Mouse (Mus musculus): Measurements from ENCODE around the gene Hoxc11. TPM values are rescaled to one million over a fixed set of nuclear protein-coding genes. Genes with fewer than 3 reads are reported as not detected.

Hoxc11 gene
- total RNA-seq, 2 experiments from 2014 or later = not detected

DNA sequence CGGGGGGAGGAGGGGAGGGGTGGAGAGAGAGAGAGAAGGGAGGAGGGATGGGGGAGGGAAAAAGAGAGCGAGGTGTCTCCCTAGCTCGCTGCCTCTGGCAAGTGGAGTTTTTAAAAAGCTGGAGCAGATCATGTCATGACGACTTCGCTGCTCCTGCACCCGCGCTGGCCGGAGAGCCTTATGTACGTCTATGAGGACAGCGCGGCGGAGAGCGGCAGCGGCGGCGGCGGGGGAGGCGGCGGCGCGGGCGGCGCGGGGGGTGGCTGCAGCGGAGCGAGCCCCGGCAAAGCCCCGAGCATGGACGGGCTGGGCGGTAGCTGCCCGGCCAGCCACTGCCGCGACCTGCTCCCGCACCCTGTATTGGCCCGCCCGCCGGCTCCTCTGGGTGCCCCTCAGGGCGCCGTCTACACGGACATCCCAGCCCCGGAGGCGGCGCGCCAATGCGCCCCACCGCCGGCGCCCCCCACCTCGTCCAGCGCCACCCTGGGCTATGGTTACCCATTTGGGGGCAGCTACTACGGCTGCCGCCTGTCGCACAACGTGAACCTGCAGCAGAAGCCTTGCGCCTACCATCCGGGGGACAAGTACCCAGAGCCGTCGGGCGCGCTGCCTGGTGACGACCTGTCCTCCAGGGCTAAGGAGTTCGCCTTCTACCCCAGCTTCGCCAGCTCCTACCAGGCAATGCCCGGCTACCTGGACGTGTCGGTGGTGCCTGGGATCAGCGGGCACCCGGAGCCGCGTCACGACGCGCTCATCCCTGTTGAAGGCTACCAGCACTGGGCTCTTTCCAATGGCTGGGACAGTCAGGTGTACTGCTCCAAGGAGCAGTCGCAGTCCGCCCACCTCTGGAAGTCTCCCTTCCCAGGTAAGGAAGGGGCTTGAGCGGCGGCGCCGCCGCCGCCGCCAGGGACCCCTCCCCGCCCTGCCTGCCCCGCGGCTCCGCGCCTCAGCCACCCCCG, 32.9 kb upstream of the Hoxc11 start, which contains the start of gene Hoxc13:
Hoxc13 (plus strand) TSS at position 51 of the 959 bp plus-strand sequence.
- intact Hi-C loops (cut with DNase I) = no loop called here
- no peak for DNase-seq (ENCODE audit: extremely low spot score in 1 of 2, low spot score in 2 of 2)
- no peak within 1 kb of the TSS for H3K4me3 ChIP-seq
- no peak for TF ChIP-seq CTCF (IDR thresholded peaks at IDR 0.05)
- no peak within 1 kb of the TSS for H3K27ac ChIP-seq

DNA sequence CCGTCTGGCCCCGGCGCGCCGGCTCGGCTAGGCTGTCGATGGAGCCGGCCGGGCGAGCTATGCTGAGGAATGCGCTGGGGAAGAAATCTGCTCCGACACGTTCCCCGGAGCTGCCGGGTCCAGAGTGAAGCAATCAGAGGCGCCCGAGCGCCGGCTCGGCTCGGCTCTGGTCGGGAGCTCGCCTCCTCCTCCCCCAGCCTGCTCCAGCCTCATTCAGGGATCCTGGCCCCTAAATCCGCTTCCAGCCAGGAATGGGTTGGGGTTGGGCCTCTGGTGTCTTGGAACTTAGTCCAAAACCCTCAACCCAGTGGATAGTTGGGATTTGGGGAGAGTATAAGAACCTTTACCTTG, 32.2 kb upstream of the Hoxc11 start:
- intact Hi-C loops (cut with DNase I) = no loop called here
- Histone ChIP-seq H3K27ac (no peak overlapping the region), H3K4me3 (no peak overlapping the region)
- no peak for DNase-seq (ENCODE audit: extremely low spot score in 1 of 2, low spot score in 2 of 2)
- TF ChIP-seq CTCF (IDR thresholded peaks at IDR 0.05) = no peak

DNA sequence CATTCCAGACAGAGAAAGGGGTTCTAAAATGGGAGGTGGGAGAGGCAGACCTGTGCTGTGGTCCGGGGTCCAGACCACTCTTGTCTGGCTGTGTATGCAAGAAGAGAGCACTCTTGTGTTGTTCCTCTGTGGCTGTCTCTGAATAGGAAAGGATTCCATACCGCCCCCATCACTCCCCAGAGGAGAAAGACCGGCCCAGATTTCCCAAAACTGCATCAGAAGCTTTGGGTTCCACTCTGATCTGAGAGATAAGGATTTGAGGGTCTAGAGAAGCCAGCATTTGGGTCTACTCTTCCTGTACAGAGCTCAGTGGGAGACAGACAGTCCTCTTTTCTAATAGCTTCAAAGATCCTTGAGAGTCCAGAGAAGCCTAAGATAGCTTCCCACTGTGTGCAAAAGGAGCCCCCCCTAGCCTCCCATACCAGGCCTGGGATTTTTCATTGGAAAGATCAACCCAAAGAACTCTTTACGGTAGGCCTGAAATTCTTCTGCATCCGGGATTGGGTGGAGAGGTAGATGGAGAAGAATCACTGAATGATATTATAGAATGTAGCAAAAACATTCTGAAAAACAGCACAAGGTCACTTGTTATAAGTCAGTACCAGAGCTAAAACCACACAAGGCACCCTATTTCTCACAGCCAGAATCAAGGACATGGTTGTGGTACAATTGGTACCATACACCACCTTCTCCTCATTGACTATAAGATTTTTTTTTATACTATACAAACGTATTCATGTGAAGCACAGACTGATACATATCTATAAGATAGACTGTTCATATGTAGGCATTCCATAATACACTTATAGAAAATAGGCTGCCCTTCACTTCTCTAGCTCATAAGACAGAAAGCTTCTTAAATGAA, 31.4 kb upstream of the Hoxc11 start:
- Histone ChIP-seq H3K4me3 (no peak overlapping the region), H3K27ac (no peak overlapping the region)
- intact Hi-C loops (cut with DNase I) = no loop called here
- no peak for DNase-seq (ENCODE audit: extremely low spot score in 1 of 2, low spot score in 2 of 2)
- TF ChIP-seq CTCF (IDR thresholded peaks at IDR 0.05) = no peak

DNA sequence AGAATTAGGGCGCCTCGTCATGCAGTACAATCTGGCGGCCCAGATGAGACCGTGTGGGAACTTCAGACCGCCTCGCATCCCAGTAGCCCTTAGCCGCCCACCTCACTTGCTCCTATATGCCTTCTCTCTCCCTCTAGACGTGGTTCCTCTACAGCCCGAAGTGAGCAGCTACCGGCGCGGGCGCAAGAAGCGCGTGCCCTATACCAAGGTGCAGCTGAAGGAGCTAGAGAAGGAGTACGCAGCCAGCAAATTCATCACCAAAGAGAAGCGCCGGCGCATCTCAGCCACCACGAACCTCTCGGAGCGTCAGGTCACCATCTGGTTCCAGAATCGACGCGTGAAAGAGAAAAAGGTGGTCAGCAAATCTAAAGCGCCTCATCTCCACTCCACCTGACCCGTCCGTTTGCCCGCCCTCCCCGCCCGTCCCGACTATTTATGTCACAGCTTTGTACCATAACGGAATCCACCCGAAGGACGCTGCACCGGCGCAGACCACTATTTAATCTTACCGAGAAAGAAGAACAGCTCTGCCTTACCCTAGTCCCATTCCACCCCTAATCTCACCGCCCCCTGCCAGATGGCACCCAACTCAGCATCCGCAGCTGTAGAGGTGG, 27.1 kb upstream of the Hoxc11 start:
- no peak for DNase-seq (ENCODE audit: extremely low spot score in 1 of 2, low spot score in 2 of 2)
- no peak for TF ChIP-seq CTCF (IDR thresholded peaks at IDR 0.05)
- Histone ChIP-seq H3K27ac (no peak overlapping the region), H3K4me3 (no peak overlapping the region)
- intact Hi-C loops (cut with DNase I) = no loop called here

DNA sequence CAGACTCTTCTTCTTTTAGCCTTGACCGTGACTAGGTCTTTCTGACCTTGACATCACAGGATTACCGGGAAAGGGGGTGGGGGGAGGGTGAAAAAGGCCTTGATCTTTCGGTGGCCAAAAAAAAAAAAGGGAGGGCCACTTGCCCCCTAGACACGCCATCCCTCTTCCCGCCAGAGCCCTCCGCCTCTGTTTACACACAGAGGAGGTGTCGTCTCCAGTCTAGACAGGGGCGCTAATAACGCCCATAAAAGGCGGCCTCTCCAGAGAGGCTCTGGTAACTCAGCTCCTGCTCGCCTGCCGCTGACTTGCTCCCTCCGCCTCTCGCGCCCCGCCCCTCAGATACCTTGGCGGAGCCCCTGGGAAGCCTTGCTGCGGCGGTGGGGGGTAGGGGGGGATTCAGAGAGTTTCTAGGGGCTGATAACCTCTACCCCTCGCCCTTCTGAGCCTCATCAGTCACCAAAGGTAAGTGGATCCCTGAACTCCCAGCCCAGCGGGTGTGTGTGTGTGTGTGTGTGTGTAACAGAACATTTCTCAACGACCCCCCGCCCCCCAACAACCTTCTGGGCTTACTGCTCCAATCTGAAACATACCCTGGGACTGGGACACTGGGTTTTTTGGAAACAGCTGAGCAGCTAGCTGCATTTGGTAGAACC, 22.4 kb upstream of the Hoxc11 start:
- DNase-seq (ENCODE audit: extremely low spot score in 1 of 2, low spot score in 2 of 2) = no peak
- intact Hi-C loops (cut with DNase I) = no loop called here
- H3K27ac ChIP-seq = no peak overlapping the region
- no peak for TF ChIP-seq CTCF (IDR thresholded peaks at IDR 0.05)
- H3K4me3 ChIP-seq = no peak overlapping the region

DNA sequence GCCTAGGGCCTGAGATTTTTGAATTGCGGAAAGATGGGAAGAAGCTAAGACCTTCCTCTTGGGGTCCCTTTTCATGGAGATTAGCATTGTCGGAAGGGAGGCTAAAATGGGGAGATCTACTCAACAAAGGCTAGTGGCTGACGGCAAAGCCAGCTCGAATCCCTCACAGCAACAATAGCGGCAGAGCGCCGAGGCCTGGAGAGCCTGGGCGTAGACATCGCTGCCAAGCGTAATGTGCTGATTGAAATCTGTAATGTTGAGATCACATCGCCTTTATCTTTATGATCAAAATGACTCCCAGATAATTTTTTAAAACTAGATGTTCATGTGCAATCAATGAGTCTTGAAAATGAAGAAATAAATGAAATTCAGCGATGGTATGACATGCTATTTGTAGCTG, 19.8 kb upstream of the Hoxc11 start:
- no peak overlapping the region for H3K4me3 ChIP-seq
- H3K27ac ChIP-seq = no peak overlapping the region
- TF ChIP-seq CTCF (IDR thresholded peaks at IDR 0.05) = no peak
- no peak for DNase-seq (ENCODE audit: extremely low spot score in 1 of 2, low spot score in 2 of 2)
- intact Hi-C loops (cut with DNase I) = no loop called here

DNA sequence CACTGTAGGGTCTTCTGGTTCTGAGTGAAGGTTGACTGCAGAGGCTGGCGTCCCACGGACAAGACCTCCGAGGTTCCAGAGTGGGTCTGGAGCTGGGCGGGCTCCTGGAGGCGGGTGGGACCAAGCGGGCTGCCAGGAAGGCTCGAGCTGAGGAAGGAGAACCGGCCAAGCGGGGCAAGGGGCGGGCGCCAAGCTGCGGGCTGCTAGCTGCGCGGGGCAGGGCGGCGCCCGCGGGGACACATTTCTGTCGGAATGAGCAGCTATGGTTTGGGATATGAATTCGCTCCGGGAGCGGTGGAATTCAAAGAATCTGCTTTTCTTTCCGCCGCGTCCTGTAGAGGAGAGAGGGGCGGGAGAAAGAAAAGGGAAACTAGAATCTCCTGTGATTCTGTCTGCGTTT, 19.3 kb upstream of the Hoxc11 start:
- no peak overlapping the region for H3K4me3 ChIP-seq
- no peak overlapping the region for H3K27ac ChIP-seq
- DNase-seq (ENCODE audit: extremely low spot score in 1 of 2, low spot score in 2 of 2) = no peak
- intact Hi-C loops (cut with DNase I) = no loop called here
- no peak for TF ChIP-seq CTCF (IDR thresholded peaks at IDR 0.05)

DNA sequence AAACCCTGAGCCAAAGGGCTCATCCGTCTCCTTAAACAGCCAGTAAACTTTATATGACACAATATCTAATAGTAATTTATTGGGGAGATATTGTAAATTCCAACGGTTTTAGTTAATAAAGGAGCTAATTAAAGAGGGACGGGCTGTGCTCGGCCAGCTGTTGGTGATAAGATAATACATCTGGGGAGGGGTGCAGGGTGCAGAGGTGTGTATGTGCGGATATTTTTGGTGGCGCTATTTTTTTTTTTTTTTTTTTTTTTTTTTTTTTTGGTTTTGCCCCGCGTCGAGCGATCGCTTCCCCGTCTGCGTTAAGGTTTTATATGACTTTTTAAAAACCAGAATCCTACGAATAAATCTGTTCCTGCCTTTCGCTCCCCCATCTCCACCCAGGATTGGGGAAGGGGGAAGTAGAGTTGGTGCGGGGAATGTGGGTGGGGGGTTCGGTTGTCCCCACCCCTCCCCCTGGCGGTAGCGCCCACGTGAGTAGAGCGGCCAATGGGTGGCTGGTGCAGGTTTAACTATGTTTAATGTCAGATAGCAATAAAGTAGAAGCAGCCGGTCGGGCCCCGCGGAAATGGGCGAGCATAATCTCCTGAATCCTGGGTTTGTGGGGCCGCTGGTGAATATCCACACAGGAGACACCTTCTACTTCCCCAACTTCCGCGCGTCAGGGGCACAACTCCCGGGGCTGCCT, 17.8 kb upstream of the Hoxc11 start, which contains the start of gene Hoxc12:
Hoxc12 (plus strand) TSS at position 479 of the 694 bp plus-strand sequence.
- H3K27ac ChIP-seq = no peak within 1 kb of the TSS
- TF ChIP-seq CTCF (IDR thresholded peaks at IDR 0.05) = no peak
- H3K4me3 ChIP-seq = no peak within 1 kb of the TSS
- no peak for DNase-seq (ENCODE audit: extremely low spot score in 1 of 2, low spot score in 2 of 2)
- intact Hi-C loops (cut with DNase I) = no loop called here

DNA sequence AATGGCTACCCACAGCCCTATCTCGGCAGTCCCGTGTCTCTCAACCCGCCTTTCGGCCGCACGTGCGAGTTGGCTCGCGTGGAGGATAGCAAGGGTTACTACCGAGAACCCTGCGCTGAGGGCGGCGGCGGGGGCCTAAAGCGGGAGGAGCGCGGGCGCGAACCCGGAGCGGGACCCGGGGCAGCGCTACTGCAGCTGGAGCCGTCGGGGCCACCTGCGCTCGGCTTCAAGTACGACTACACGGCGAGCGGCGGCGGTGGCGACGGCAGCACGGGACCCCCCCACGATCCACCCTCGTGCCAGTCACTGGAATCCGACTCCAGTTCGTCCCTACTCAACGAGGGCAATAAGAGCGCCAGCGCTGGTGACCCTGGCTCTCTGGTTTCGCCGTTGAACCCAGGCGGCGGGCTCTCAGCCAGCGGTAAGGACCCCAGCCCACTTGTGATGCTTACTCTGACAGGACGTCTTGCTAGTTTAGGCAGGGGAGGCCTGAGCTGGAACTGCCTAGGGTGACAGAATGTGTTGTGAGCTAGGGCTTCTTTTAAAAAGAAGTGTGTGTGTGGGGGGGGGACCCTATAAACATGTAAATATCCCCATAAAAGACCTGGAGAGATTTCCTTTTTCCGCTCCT, 17.1 kb upstream of the Hoxc11 start:
- DNase-seq (ENCODE audit: extremely low spot score in 1 of 2, low spot score in 2 of 2) = no peak
- no peak for TF ChIP-seq CTCF (IDR thresholded peaks at IDR 0.05)
- Histone ChIP-seq H3K27ac (no peak overlapping the region), H3K4me3 (no peak overlapping the region)
- intact Hi-C loops (cut with DNase I) = no loop called here

DNA sequence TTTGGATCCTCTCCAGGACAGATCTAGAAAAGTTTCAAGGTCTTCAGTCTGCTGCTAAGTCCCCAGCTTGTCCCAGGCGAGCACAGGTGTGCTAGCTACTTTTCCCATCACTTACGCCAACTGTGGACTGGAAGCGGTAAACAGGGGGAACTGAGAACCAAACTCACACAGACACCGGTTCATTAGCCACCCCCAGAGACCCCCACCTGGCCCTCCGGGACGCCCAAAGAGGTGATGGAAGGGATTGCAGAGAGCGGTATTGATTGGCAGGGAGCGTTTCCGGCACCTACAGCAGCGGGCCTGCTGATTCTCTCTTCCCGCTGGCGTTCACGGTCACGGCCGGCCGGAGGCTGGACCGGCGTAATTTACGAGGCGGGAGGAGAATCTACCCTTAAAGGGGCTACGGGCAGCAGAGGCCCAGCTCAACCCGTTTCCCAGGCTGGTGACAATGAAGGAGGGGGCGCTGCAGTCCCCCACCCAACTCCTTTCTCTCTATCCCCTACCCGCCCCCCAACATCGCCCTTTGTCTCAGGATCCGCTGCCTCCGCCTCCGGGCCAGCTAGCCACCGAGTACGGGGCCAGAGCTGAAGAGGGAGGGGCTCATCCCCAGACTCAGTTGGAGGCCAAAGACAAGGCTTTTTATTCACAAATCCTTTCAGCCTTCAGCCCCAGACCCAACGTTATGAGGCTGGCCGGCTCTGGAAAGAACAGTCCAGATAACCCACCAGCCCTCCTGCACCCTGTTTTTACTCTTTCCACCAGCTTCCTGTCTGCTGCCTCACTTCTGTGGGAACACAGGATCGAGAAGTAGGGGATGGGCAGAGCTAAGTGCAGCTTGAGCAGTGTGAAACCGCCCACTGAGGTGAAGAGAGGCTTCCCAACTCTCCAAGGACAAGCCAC, 14.7 kb upstream of the Hoxc11 start:
- no peak for TF ChIP-seq CTCF (IDR thresholded peaks at IDR 0.05)
- no peak overlapping the region for H3K4me3 ChIP-seq
- no peak overlapping the region for H3K27ac ChIP-seq
- intact Hi-C loops (cut with DNase I) = no loop called here
- no peak for DNase-seq (ENCODE audit: extremely low spot score in 1 of 2, low spot score in 2 of 2)

Measured in left cerebral cortex, adult 2 months (tissue).